Mouse (Mus musculus) mouse trophoblast stem cell (cell line): Measurements from ENCODE around the gene Dpf3.

Experiments
- in situ Hi-C, 2 experiments: fragments of 300-500 bp; cut with MseI, MboI; formaldehyde crosslinking; loops; 2 replicates in 1 of 2; 3 replicates in 1 of 2; pipeline ENCODE4 v1.15.1; 2025

Gene Dpf3

GRCm38 (mm10) chr12:83295031-83295430, 192.5 kb downstream of the Dpf3 start:
- in situ Hi-C loops: no loop called here

DNA sequence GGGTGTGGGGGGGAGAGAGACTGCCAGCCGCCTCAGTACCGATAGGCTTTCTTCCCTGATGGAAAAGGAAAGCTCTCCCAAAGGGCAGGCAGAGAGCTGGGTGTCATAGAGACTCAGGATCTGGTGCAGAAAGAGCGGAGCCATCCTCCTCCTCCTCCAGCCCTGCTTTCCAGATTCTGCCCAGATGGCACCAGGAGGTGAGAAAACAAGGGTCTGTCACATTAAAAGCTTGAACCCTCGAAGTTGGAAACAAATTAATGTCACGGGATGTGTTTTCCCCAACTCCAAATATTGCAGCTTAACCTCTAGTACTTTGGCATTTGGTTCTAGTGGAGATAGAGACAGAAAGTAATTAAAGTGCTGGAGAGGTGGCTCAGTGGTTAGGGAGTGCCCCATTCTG, 195.6 kb downstream of the Dpf3 start:
- in situ Hi-C loops: no loop called here

DNA sequence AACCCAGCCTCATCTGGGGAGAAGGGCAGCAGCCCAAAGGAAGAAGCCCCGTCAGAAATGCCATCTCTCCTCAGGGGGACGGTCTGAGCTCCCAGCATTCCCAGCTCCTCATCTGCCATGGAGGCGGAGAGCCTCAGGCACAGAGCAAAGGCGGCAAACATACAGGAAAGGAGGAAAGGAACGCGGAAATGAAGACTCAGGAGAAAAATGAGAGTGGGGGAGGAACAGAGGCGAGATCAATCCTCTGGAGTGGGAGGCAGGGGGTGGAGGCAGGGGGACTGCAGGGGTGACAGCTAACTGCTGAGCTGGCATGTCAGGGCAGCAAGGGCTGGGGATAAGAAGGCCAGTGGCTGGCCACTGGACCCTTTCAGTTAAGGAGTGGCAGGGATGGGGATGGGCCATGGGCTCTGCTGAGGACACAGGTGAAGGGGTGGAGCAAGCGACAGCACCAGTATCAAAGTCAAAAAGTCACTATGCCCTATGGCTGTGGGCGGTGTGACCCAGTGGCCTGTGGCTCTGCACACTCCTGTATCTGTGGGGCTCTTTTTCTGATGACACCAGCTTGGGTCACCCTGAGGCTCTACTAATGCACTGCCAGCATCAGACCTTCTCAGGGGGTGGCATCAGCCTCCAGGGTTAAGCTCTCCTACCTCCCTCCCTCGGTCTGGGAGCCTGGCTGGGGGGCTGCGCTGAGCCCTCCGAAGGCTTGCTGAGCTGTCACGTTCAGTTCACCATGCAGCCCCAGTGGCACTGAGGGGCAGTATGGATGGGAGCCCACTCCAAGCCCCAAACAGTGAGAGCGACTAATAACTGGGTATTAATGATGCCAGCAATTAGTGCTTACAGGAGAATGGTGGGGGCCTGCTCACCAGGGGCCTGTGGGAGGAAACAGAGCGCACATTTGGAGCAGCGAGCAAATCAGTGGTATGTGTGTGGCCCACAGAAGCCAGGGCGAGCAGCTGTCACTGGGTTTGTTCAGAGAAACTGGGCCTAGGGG, 200.7 kb downstream of the Dpf3 start:
- in situ Hi-C loops: no loop called here

DNA sequence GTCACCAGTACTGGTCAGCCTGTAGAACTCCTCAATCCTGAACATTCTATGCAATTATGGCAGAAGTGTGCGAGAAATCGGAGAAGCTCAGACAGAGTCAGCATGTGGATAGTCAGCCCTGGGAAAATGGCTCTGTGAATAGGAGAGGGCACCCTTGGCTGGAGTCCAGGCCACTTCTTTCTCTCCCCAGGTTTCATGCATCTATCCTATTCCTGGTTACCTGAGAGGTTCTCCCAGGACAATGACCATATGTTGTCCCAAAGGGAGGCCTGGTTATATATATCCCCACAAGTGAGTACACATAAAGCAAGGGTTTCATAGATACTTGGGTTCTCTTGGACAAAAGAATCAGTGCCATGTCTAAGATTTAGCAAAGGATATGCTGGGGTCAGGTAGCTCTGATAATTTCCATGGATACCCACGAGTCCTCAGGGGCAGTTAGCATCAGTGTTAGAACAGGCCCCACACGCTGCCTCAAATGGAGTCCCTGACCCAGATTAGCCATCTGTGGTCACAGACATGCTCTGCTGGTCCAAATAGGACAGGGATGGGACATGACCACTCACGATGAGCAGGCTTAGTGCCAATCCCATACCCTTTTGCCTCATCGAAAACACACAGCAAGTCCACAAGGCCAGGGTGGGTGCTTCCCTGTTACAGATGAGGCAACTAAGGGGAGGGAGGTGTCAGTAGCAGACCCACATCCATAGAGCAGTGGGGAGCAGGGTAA, 203.8 kb downstream of the Dpf3 start:
- in situ Hi-C loops: no loop called here

DNA sequence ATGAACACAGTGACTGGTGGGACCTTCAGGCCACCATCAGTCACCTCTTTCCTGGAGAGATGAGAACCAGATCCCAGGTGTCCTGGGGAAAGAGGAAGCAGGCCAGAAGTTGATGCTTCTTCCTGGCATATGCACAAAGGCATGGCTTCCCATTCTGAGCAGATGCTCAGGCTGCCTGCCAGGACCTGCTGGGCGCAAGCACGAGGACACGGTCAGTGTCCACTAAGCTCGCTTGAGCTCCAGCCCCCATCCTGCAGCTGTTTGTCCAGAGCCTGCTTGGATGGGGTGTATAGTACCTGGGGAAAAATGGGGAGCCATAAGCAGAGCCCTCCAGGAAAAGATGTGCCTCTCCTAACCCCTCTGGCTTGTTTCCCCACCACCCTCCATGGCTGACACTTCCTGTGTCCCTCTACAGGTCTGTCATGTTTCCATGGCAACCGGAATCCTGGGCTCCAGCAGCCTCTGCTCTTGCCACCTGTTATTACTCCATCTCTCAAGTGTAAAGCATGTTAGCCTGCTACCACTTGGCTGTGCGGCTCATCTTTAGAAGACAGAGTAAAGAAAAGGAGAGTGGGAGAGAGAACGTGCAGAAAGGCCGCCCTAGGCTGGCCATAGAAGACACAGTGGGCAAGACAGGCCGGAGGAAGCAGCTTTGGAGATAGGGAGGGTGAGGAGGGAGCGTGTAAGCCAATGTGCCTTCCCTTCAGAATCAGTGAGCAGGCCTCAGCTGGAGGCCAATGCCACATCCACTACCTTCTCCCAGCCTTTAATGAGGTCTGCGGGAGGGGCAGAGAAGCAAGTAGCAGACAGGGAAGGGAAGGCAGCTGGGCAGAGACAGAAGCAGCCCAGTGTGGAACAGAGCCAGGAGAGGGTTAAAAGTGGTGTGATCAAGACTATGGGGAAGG, 209.7 kb downstream of the Dpf3 start:
- in situ Hi-C loops: no loop called here

- in situ Hi-C loops: no loop called here
Measured at GRCm38 (mm10) chr12:83271215-83271614, 216.3 kb downstream of the Dpf3 start.

DNA sequence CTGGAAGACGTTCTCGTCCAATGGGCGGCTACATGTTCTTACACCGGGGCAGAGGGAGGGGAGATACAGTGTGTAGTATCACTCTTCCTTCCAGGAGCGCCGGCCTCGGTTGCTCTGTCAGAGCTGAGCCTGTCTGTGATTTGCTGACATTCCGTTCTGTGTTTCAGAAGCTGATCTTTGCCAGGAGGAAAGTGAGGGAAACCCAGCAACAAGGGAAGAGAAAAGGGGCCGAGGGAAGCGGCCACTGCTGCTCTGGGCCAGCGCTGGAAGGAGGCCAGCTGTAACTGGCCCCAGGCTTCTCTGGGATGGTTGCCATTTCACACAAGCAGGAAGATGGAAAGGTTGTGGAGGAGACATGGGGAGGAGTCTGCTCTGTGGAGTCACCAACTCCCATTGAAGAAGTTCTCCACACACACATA, 219.0 kb downstream of the Dpf3 start:
- in situ Hi-C loops: no loop called here

GRCm38 (mm10) chr12:83260540-83260939, 227.0 kb downstream of the Dpf3 start:
- in situ Hi-C loops: no loop called here

DNA sequence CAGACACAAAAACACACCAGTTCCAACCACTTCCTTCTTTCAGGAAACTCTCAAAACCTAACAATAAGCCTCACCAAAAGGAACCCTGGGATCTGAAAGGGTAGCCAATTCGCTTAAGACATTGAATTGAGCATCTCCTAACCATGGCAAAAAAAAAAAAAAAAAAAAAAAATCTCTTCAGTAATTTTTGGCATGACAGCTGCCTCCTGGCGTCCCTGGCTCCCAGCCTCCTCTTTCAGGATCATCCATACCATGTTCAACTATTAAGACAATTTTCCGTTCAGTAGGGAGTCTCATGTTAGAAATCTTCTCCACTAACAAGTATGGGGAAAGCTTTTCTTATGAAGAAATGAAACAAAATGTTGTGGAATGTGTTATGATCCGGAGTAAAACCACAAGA, 233.1 kb downstream of the Dpf3 start:
- in situ Hi-C loops: no loop called here

GRCm38 (mm10) chr12:83249066-83249465, 238.4 kb downstream of the Dpf3 start:
- in situ Hi-C loops: no loop called here

GRCm38 (mm10) chr12:83248636-83249035, 238.9 kb downstream of the Dpf3 start:
- in situ Hi-C loops: no loop called here

DNA sequence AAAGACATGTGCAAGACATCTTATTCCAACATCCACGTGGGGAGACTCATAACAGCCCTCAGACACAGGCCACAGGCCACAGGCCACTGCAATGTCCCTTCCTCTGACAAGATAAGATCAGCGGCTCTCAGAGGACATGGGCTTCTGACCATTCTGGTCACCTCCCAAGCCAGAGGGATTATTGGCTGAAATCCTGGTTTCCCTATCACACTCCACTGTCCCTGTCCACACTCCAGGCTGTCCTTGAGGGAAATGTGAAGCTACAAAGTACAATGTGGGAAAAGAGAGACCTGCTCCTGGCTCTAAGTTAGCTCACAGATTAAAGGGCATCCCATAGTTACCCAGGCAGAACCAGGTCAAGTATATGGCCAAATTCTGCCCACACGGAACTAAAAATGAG, 239.8 kb downstream of the Dpf3 start:
- in situ Hi-C loops: no loop called here

DNA sequence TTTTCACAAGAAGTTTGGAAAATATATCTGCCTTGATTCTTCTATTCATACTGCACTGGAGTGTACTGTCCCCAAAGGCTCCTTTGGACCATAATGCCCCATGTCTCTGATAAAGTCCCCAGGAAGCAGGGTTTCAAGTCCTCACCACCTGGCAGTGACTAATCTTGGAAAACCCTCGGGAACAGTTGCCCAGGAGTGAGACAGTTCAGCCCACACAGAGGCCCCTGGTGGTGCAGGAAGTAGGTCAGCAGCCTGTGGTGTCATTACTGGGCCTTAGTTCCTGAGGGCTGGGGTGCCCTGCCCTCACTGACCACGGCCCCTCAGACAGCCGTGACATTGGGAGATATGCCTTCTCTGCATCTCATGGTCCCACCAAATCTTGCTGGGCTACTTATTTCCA, 246.5 kb downstream of the Dpf3 start:
- in situ Hi-C loops: no loop called here

- in situ Hi-C loops: no loop called here
Measured at GRCm38 (mm10) chr12:83240571-83240970, 246.9 kb downstream of the Dpf3 start.

- in situ Hi-C loops: no loop called here
Measured at GRCm38 (mm10) chr12:83235781-83236180, 251.7 kb downstream of the Dpf3 start.

DNA sequence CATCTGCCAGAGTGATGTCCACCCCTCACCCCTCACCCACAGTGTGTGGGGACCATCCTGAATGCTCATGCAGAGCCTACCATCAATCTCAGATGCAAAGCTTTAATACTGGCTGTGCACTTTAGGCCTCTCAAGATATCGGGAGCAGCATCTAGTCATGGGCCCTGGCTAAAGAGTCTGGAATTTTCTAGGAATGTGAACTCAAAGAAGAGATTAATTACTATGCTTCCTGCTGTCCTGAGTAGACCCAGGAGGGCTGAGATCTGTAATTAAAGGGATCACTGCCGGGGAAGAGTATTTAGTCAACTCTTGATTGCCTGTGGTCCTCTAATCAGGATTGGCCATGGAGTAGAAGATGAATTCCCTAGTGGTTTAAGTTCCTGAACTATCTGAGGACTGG, 252.5 kb downstream of the Dpf3 start:
- in situ Hi-C loops: no loop called here

DNA sequence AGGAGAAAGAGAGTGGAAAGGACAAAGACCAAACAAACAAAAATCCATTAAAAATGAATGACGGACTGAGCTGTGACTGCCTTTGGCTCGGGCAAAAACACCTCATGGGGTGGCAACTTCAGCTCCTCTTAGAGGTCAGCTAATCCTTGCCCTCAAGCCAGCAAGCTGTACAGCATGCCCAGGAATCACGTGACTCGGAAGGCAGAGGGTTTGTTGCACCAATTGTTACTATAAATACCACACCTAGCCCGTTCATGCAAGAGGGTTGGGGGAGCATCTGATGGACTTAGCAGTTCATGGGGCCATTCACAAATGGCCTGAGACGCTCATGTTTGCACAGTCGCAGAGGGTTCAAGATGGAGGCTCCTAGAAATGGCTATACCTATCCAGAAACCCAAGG, 253.9 kb downstream of the Dpf3 start:
- in situ Hi-C loops: no loop called here

GRCm38 (mm10) chr12:83232916-83233315, 254.6 kb downstream of the Dpf3 start:
- in situ Hi-C loops: no loop called here

DNA sequence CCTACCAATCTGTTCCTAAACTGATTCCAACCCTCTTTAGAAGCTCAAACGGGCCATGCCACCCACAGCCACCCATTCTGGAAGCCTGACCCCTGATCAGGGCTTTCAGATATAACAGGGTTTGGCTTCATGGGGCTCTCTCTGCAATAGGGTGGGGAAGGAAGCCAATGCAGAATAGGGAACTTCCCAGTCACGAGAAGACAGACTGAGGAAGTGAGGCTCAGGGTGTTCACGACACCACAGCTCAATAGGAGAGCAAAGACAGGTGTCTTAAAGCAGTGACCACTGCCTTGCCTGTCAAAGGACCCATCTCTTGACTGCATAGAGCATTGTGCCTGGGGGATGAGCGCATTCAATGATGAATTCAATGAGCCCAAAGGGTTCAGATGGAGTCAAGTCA, 256.3 kb downstream of the Dpf3 start:
- in situ Hi-C loops: no loop called here

- in situ Hi-C loops: no loop called here
Measured at GRCm38 (mm10) chr12:83229683-83230082, 257.8 kb downstream of the Dpf3 start.

DNA sequence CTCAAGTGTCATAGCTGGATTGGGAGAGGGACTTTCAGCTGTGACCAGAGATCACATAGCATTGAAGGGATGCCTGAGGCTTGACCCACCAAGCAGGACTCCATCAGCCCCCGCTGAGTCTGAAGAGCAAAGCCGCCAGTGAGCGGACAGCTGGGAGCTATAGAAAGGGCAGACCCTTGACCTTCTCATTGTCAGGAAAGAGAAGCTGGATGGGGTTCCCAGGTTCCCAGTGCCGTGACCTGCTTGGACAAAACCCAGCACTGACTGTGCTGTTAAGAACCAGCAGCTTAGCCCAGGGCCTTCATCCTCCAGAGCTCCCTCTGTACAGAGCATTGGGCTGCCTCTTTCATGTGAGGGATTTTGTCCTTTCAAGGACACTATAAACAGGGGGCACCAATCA, 260.5 kb downstream of the Dpf3 start:
- in situ Hi-C loops: no loop called here

GRCm38 (mm10) chr12:83220964-83221363, 266.6 kb downstream of the Dpf3 start:
- in situ Hi-C loops: no loop called here
